Mouse (Mus musculus) ES-Bruce4 (cell line): ENCODE results near the gene G0s2.
"Not testable (repeated sequence)": the region's sequence is repeated elsewhere in the genome, so short reads cannot be mapped to it uniquely, and the experiment has no call there.

ENCODE experiments used
- CTCF ChIP-seq: IDR thresholded peaks from one replicate; pipeline ENCODE4 v1.8.1; 2011; ENCODE audit warnings: low read depth, low read length
- EP300 ChIP-seq: IDR thresholded peaks from 2 replicates; pipeline ENCODE4 v1.6.1; 2011; ENCODE audit warnings: low read depth, low read length; ENCODE audit not compliant: insufficient read depth
- POLR2A ChIP-seq: IDR thresholded peaks from one replicate; pipeline ENCODE4 v1.8.1; 2011; ENCODE audit warnings: low read length; ENCODE audit not compliant: insufficient read depth

DNA sequence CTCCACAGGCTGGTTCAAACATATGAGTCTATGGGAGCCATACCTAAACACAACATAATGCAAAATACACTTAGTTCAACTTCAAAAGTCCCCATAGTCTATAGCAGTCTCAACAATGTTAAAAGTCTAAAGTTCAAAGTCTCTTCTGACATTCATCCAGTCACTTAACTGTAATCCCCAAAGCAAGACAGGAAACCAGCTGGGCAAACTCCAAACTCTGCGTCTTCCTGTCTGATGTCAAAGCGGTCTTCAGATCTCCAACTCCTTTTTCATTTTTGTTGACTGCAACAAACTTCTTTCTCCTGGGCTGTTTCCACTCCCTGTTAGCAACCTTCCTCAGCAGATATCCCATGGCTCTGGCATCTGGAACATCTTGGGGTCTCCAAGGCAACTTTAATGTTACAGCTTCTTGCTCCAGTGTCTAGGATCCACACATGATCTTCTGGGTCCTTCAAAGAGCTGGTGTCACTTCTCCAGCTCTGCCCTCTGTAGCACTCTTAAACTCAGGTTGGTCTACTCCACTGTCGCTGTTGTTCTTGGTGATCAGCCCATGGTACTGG, 12.8 kb upstream of the G0s2 start:
- not testable (repeated sequence) for TF ChIP-seq POLR2A, CTCF, EP300
